ENCODE assay signal across 17 mouse cellular contexts in the genomic region with DNA sequence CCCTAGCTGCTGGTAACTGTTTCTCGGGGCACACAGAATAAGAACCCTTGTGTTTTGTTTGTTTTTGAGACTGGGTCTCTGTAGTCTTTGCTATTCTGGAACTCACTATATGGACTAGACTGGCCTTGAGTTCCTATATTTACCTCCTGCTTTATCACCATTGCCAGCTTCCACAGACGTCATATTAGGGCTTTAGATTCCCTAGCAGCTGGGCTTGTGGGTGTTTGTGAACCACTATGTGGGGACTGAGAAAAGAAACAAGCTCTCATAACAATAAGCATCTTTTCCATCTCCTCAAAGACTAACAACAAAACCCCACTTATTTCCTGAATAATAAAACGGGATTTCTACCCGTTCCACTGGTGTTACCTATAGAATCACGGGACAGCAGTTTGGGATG.
"Had no signal": no experiment of that assay in that cellular context is flagged by ENCODE, and none has a peak within 500 bp of the region (broad histone marks: within the 10 kb centered on the region; RNA-seq: fewer than 3 reads in every experiment).

No protein-coding gene starts in this region.

- H3K27me3 ChIP-seq: lung, embryonic 15.5 days; megakaryocyte, embryonic 14.5 days; midbrain, embryonic 13.5 days; midbrain, embryonic 15.5 days; neural tube, embryonic 12.5 days; stomach, embryonic 15.5 days had no signal

- H3K27ac ChIP-seq: liver, embryonic 14.5 days; lung, embryonic 15.5 days; macrophage; midbrain, embryonic 13.5 days; midbrain, embryonic 15.5 days; neural tube, embryonic 12.5 days; stomach, embryonic 15.5 days; stomach, postnatal 0 days had no signal

- DNase-seq: lung, adult 18-20 months; lung, postnatal 14 days; lung, postnatal 36 days; thymus, adult 18-20 months; thymus, postnatal 14 days; thymus, postnatal 36 days had no signal

- H3K4me3 ChIP-seq: lung, embryonic 15.5 days; megakaryocyte, embryonic 14.5 days; midbrain, embryonic 13.5 days; midbrain, embryonic 15.5 days; neural tube, embryonic 12.5 days; stomach, embryonic 15.5 days had no signal

- H3K9me3 ChIP-seq: lung, embryonic 15.5 days; megakaryocyte, embryonic 14.5 days; midbrain, embryonic 13.5 days; midbrain, embryonic 15.5 days; neural tube, embryonic 12.5 days; stomach, embryonic 15.5 days had no signal

- ATAC-seq: lung, postnatal 0 days; midbrain, embryonic 13.5 days; midbrain, embryonic 15.5 days had no signal

- H3K9ac ChIP-seq: liver, embryonic 14.5 days; lung, embryonic 15.5 days; midbrain, embryonic 13.5 days; midbrain, embryonic 15.5 days; neural tube, embryonic 12.5 days; stomach, embryonic 15.5 days had no signal

- H3K4me1 ChIP-seq: lung, embryonic 15.5 days; megakaryocyte, embryonic 14.5 days; midbrain, embryonic 13.5 days; midbrain, embryonic 15.5 days; neural tube, embryonic 12.5 days; stomach, embryonic 15.5 days had no signal

- H3K36me3 ChIP-seq: midbrain, embryonic 15.5 days had no signal

- H3K4me2 ChIP-seq: lung, embryonic 15.5 days; midbrain, embryonic 11.5 days; midbrain, embryonic 13.5 days; midbrain, embryonic 15.5 days; neural tube, embryonic 12.5 days; stomach, embryonic 15.5 days had no signal
